Mouse (Mus musculus) kidney, embryonic 14.5 days (tissue): ENCODE results near the gene Nceh1. TPM values are rescaled to one million over a fixed set of nuclear protein-coding genes. Genes with fewer than 3 reads are reported as not detected.

Experiments
- polyA plus RNA-seq: library from polyadenylated mRNA; unstranded; fragments of >200 nt; fragmentation: Nextera tagmentation; extraction: Ambion mirVana; gene quantifications from 2 replicates; pipeline ENCODE4 v1.2.1, GENCODE M21; 2014

Nceh1 gene
- polyA plus RNA-seq, 1 experiment from 2014 or later = 9.3 TPM

Other genes with a start within 250 kb of the Nceh1 start
- gene Ect2, start 29.1 kb upstream of the Nceh1 start, polyA plus RNA-seq = 43.3 and 69.8 TPM in 2 replicates
- gene Tnfsf10, start 134.1 kb downstream of the Nceh1 start, polyA plus RNA-seq = 0.10 and 0.38 TPM in 2 replicates
- 0.05 TPM in 1 of 2 replicates, not detected in the other for gene Ghsr, start 188.4 kb downstream of the Nceh1 start, polyA plus RNA-seq